11 mouse cellular contexts compared by ENCODE assay signal in the genomic region with DNA sequence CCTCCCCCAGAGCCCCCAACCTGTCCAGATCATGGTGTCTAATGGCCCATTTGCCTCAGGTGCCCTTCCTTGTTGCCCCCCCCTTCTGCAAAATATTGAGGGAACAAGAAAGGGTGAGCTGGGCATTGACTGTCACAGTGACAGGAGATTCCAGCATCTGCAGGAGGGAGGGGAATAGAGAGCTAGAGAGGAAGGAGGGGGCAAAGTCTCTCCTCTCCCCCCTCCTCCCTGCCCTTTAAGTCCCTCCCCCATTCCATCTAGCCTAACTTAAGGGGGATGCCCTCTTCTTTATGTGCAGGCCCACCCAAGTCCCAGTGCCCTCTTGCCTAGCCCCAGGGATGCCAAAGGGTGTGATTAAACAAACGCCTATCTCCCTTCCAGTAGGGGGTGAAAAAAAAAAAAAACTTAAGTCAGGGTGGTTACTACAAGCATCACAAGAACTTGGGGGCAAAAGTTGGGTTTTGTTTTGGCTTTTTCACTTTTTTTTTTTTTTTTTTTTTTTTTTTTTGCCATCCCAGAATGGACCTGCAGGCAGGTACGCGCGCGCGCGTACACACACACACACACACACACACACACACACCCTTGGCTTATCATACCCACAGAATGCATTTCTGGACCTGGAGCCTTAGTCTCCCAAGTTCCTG.
A peak's percentile ranks its signal among the peaks of the same experiment; 100 is the strongest.
DNase-seq lines count a peak whose midpoint lies in the region; ATAC-seq and TF ChIP-seq lines count a peak whose summit lies in the region.
"Had no signal": no experiment of that assay in that cellular context is flagged by ENCODE, and none has a peak within 500 bp of the region (broad histone marks: within the 10 kb centered on the region; RNA-seq: fewer than 3 reads in every experiment).

No protein-coding gene starts in this region.

- whole genome bisulfite sequencing in heart, embryonic 12.5 days, result under 1% methylated on average over 7 of the region's 7 CpGs
- 0% methylated on average over 7 of the region's 7 CpGs for WGBS in forebrain, embryonic 10.5 days
- under 1% methylated on average over 7 of the region's 7 CpGs for WGBS in limb, embryonic 12.5 days

- H3K4me2 ChIP-seq in heart, embryonic 12.5 days, result peak overlapping the region; percentile 83
- H3K4me2 ChIP-seq in limb, embryonic 12.5 days, result peak overlapping the region; percentile 45

- DNase-seq in heart, postnatal 10 days, result no peak
- DNase-seq in forebrain, embryonic 10.5 days (ENCODE audit: extremely low spot score, low spot score), result no peak
- no peak for DNase-seq in thymus, postnatal 4 days
- DNase-seq in adrenal gland, adult 8-10 months, result no peak
- no peak for DNase-seq in thymus, postnatal 36 days

- TF ChIP-seq CTCF in ES-Bruce4 (IDR thresholded peaks at IDR 0.05; ENCODE audit: low read depth, low read length), result no peak

- intact Hi-C loops in heart, postnatal 10 days (cut with DNase I), result loop anchor here (5.0 kb wide), 1 partner anchor 65 kb away; no protein-coding TSS in a partner anchor

- H3K27me3 ChIP-seq in heart, embryonic 12.5 days (replicated peaks), result peaks cover 89% of the 10 kb centered on the region
- H3K27me3 ChIP-seq in ES-Bruce4 (ENCODE audit: control insufficient read depth, insufficient read depth, low read length, poor library complexity, severe bottlenecking), result peaks cover 30% of the 10 kb centered on the region
- peaks cover 100% of the 10 kb centered on the region for H3K27me3 ChIP-seq in forebrain, embryonic 10.5 days (ENCODE audit: poor library complexity, severe bottlenecking)
- H3K27me3 ChIP-seq in limb, embryonic 12.5 days, result peaks cover 100% of the 10 kb centered on the region

- ATAC-seq in heart, embryonic 12.5 days (ENCODE audit: insufficient number of reproducible peaks, low FRiP score), result no peak
- no peak for ATAC-seq in limb, embryonic 12.5 days (ENCODE audit: insufficient number of reproducible peaks, insufficient read depth, low FRiP score, low TSS enrichment, low read depth)
- ATAC-seq: activated CD4-positive, CD25-positive, alpha-beta regulatory T cell, adult 4 months; CD4-positive, CD25-positive, alpha-beta regulatory T cell, adult 4 months had no signal

- no peaks in the 10 kb centered on the region for H3K36me3 ChIP-seq in heart, embryonic 12.5 days
- H3K36me3 ChIP-seq in ES-Bruce4 (ENCODE audit: control insufficient read depth, insufficient read depth, low read length, poor library complexity, severe bottlenecking), result no peaks in the 10 kb centered on the region
- H3K36me3 ChIP-seq in forebrain, embryonic 10.5 days (replicated peaks), result no peaks in the 10 kb centered on the region
- no peaks in the 10 kb centered on the region for H3K36me3 ChIP-seq in limb, embryonic 12.5 days

- H3K9me3 ChIP-seq in heart, embryonic 12.5 days (replicated peaks), result no peaks in the 10 kb centered on the region
- H3K9me3 ChIP-seq in ES-Bruce4 (replicated peaks; ENCODE audit: control insufficient read depth, insufficient read depth, low read length, poor library complexity, severe bottlenecking), result no peaks in the 10 kb centered on the region
- no peaks in the 10 kb centered on the region for H3K9me3 ChIP-seq in forebrain, embryonic 10.5 days
- no peaks in the 10 kb centered on the region for H3K9me3 ChIP-seq in limb, embryonic 12.5 days
- H3K9me3 ChIP-seq: megakaryocyte, embryonic 14.5 days had no signal

- H3K4me3 ChIP-seq in heart, embryonic 12.5 days, result peak overlapping the region; percentile 46
- H3K4me3 ChIP-seq in ES-Bruce4 (ENCODE audit: low read depth, low read length), result peak overlapping the region; percentile 52
- peak overlapping the region; percentile 46 for H3K4me3 ChIP-seq in forebrain, embryonic 10.5 days
- H3K4me3 ChIP-seq in limb, embryonic 12.5 days (replicated peaks), result peak overlapping the region; percentile 22

- H3K27ac ChIP-seq in heart, embryonic 12.5 days (ENCODE audit: poor library complexity, severe bottlenecking), result no peak overlapping the region
- no peak overlapping the region for H3K27ac ChIP-seq in ES-Bruce4 (ENCODE audit: insufficient read depth, low read length)
- H3K27ac ChIP-seq in forebrain, embryonic 10.5 days, result no peak overlapping the region
- H3K27ac ChIP-seq in limb, embryonic 12.5 days, result no peak overlapping the region

- peaks cover 64% of the 10 kb centered on the region for H3K4me1 ChIP-seq in heart, embryonic 12.5 days (replicated peaks)
- no peaks in the 10 kb centered on the region for H3K4me1 ChIP-seq in ES-Bruce4 (ENCODE audit: control insufficient read depth, insufficient read depth, low read length)
- H3K4me1 ChIP-seq in forebrain, embryonic 10.5 days, result peaks cover 73% of the 10 kb centered on the region
- peaks cover 20% of the 10 kb centered on the region for H3K4me1 ChIP-seq in limb, embryonic 12.5 days (replicated peaks)

- H3K9ac ChIP-seq in heart, embryonic 12.5 days, result no peak overlapping the region
- H3K9ac ChIP-seq in ES-Bruce4 (ENCODE audit: low read depth, poor library complexity, severe bottlenecking), result no peak overlapping the region
- H3K9ac ChIP-seq in limb, embryonic 12.5 days (replicated peaks), result no peak overlapping the region

- TF ChIP-seq EP300 in ES-Bruce4 (IDR thresholded peaks at IDR 0.05; ENCODE audit: insufficient read depth, low read depth, low read length), result no peak

- TF ChIP-seq POLR2A in ES-Bruce4 (IDR thresholded peaks at IDR 0.05; ENCODE audit: insufficient read depth, low read length), result no peak
